Mouse (Mus musculus): ENCODE measurements around the gene Cenpx. TPM values are rescaled to one million over a fixed set of nuclear protein-coding genes. Genes with fewer than 3 reads are reported as not detected.
"Not testable (repeated sequence)": the region's sequence is repeated elsewhere in the genome, so short reads cannot be mapped to it uniquely, and the experiment has no call there.

The Cenpx gene
- polyA plus RNA-seq (2015; fragmentation: Nextera tagmentation; extraction: Ambion mirVana), result 108 and 115 TPM in 2 replicates

DNA sequence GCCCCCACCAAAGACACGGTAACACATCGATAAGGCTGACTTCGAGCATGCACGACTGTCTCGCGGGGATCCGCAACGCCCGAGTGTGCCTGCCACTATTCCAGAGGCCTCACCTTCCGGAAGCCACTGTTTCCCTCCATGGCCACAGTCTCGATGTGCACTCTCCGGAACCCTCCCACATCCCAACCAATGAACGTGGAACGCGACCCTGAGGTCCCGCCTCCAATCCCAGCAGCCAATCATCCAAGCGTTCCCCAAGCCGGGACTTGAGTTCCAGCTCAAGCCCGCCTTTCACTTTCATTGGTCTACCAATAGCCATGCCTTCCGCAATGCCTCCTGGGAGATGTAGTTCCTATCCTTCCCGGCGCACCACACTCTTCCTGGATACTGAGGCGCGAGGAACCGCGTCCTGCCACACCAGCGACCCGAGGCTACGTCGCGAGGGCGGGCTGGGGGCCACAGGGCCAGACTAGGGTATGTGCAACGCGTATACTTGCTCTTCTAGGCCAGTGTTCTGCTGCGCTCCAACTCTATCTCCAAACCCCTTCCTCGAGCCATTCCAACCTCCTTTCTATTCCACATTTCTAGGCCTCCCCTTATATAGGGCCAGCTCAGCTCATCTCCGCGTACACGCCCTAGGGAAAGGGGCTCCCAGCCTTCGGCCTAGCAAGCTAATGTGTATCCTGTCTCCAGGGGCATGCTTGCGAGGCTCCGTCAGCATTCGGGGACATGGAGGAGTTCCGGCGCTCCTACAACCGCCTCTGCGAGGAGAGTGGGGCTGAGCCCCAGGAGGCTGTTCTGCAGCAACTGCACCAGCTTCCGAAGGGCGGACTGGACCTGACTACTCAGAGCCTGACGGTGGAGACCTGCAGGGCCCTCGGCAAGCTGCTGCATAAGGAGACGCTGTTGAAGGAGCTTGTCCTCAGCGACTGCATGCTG lies at the start of gene Cenpx, which contains the start of gene Lrrc45:
Gene Cenpx, minus strand, starts transcription at position 159 of the 939 bp plus-strand sequence.
Gene Lrrc45, plus strand, starts transcription at position 346 of the 939 bp plus-strand sequence.
- 2% methylated on average over 53 of the region's 53 CpGs for WGBS
- H3K4me2 ChIP-seq, result peak within 1 kb of the TSS; percentile 100
- peak within 1 kb of the TSS; percentile 84 for H3K27ac ChIP-seq (replicated peaks)
- peak; percentile 97 for ATAC-seq (ENCODE audit: low FRiP score)
- H3K9ac ChIP-seq (replicated peaks), result peak within 1 kb of the TSS; percentile 69
- peaks cover 37% of the 10 kb centered on the region for H3K4me1 ChIP-seq
- peaks cover 41% of the 10 kb centered on the region for H3K36me3 ChIP-seq
- no peaks in the 10 kb centered on the region for H3K9me3 ChIP-seq (replicated peaks)
- peak within 1 kb of the TSS; percentile 67 for H3K4me3 ChIP-seq (replicated peaks)
- H3K27me3 ChIP-seq (replicated peaks), result no peaks in the 10 kb centered on the region

DNA sequence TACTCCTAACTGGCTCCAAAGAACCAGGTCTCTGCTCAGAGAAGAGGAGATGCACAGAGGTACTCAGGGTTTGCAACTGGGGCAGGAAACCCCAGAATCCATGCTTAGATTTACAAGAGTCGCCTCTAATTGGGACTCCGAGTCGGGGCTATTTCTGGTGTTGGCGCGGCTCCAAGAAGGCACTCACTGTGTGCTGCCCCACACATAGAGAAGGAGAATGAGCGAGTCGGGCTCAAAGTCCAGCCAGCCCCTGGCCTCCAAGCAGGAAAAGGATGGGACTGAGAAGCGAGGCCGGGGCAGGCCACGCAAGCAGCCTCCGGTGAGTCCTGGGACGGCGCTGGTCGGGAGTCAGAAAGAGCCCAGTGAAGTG lies 49.1 kb upstream of the Cenpx start, which contains the start of gene Hmga1b:
Gene Hmga1b, plus strand, starts transcription at position 123 of the 370 bp plus-strand sequence.
- not testable (repeated sequence) for H3K36me3 ChIP-seq; H3K9ac ChIP-seq (replicated peaks); ATAC-seq (ENCODE audit: low FRiP score); H3K4me1 ChIP-seq; H3K27me3 ChIP-seq (replicated peaks); H3K27ac ChIP-seq (replicated peaks); H3K4me3 ChIP-seq (replicated peaks)
- 20% methylated on average over 14 of the region's 14 CpGs for whole genome bisulfite sequencing
- 0 out of 2 replicates have a peak within 1 kb of the TSS, but pooled peaks have one; percentile 17 for H3K4me2 ChIP-seq
- H3K9me3 ChIP-seq (replicated peaks), result 0 out of 2 replicates have a peak, but pooled peaks cover 13% of the 10 kb centered on the region

DNA sequence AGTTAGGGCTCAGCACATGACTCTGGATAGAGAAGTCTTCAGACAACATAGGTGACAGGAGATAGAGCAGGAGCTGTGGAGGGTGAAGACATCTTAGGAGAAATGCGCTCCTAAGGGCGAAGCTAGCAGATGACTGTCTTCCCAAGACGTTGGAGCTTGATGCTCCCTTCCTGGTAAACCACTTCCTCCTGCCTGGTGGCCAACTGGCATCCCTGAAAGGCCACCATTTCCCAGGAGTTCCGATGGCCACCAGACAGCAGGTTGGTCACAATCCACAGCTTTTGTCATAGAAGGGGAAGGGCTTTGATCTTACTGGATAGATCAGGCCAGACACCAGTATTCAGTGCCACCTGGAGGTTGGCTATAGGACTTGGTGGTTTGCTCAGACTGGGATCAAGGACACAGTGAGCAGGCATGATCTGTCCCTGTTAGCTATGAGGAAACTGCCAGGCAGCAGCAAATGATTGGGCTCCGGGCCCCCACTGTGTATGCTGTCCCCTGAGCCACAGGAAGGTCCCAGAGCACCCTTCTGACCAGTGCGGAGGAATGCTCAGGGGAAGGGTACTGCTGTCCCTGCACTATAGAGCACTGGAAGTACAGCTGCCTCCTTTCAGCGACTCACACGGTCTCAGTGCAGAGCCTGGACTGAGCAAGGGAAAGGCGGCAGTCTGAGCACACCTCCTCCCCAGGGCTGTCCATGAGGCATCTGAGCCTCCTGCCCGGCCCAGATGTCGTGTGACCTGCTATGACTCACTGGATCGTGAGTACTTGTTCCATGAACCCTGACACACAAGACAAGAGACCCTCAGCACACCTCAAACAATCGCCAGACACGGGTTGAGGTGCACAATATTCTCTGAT lies 48.5 kb upstream of the Cenpx start:
- ATAC-seq (ENCODE audit: low FRiP score), result no peak
- H3K4me2 ChIP-seq, result no peak overlapping the region
- no peaks in the 10 kb centered on the region for H3K36me3 ChIP-seq
- no peak overlapping the region for H3K4me3 ChIP-seq (replicated peaks)
- H3K9ac ChIP-seq (replicated peaks), result no peak overlapping the region
- H3K9me3 ChIP-seq (replicated peaks), result 0 out of 2 replicates have a peak, but pooled peaks cover 13% of the 10 kb centered on the region
- peaks cover 8% of the 10 kb centered on the region; the same call in 1 of the 2 replicates for H3K27me3 ChIP-seq (replicated peaks)
- H3K27ac ChIP-seq (replicated peaks), result no peak overlapping the region
- H3K4me1 ChIP-seq, result no peaks in the 10 kb centered on the region
- WGBS, result 73% methylated on average over 14 of the region's 14 CpGs

DNA sequence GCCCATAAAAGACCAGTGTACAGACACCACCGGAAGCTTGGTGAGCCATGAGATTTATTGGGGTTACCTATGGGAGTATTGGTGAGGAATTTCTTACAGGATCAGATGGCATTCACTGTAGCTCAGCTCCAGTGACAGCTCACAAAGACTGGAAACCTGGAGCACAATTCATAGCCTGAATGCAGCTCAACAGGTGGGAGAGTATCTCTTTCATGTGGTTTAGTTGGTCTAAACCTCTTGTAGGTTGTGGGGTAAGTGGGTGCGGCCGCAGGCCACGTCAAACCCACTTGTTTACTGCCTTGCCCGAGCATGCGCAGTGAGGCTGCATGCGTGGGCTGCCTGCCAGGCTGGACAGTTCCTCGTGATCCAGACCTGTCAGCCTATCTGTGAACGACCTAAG lies 46.7 kb upstream of the Cenpx start:
- Histone ChIP-seq H3K27me3 (replicated peaks) (peaks cover 8% of the 10 kb centered on the region; the same call in 1 of the 2 replicates), H3K9me3 (replicated peaks) (0 out of 2 replicates have a peak, but pooled peaks cover 13% of the 10 kb centered on the region), H3K4me1 (no peaks in the 10 kb centered on the region), H3K9ac (replicated peaks) (no peak overlapping the region), H3K27ac (replicated peaks) (no peak overlapping the region), H3K36me3 (no peaks in the 10 kb centered on the region), H3K4me2 (no peak overlapping the region), H3K4me3 (replicated peaks) (no peak overlapping the region)
- no peak for ATAC-seq (ENCODE audit: low FRiP score)
- 94% methylated on average over 9 of the region's 9 CpGs for WGBS

DNA sequence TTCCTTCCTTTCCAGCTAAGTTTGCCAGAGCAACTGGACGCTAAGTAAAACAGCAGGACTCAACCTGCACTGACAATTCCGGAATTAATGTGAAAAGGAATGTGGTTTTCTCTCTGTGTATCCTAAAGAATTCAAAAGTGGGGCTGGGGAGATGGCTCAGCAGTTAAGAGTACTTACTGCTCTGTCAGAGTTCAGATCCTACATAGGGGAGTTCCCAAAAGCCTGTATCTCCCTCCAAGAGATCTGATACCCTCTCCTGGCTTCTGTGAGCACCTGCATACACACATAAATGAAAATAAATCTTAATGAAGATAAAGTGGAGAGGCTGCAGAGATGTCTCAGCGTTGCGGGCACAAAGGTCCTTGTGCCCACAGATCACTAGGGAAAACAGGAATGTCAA lies 38.1 kb upstream of the Cenpx start:
- no peak overlapping the region for H3K4me3 ChIP-seq (replicated peaks)
- ATAC-seq (ENCODE audit: low FRiP score), result no peak

DNA sequence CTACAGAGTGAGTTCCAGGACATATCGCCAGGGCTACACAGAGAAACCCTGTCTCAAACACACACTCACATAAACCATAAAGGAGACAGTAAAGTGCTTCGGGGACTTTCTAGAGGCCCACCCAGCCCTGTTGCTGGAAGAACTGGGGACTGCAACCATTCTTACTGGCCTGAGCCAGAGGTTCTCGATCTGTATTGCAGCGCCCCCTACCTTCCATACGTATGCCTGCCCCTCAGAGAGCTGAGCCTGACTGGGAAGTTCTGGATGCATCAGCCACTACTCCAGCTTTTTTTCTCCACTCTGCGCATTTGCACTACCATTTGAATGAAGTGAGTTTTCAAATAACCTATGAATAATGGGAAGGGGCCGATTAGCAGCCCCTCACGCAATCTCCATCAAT lies 35.9 kb upstream of the Cenpx start:
- 59% methylated on average over 8 of the region's 8 CpGs for WGBS
- H3K9ac ChIP-seq (replicated peaks), result no peak overlapping the region
- no peak for ATAC-seq (ENCODE audit: low FRiP score)
- H3K27ac ChIP-seq (replicated peaks), result no peak overlapping the region
- no peaks in the 10 kb centered on the region for H3K9me3 ChIP-seq (replicated peaks)
- H3K36me3 ChIP-seq, result no peaks in the 10 kb centered on the region
- H3K27me3 ChIP-seq (replicated peaks), result no peaks in the 10 kb centered on the region
- H3K4me2 ChIP-seq, result no peak overlapping the region
- no peak overlapping the region for H3K4me3 ChIP-seq (replicated peaks)
- H3K4me1 ChIP-seq, result no peaks in the 10 kb centered on the region

More for the DNA sequence above, 38.1 kb upstream of the Cenpx start:
- Histone ChIP-seq H3K4me2 (no peak overlapping the region), H3K27ac (replicated peaks) (no peak overlapping the region), H3K27me3 (replicated peaks) (no peaks in the 10 kb centered on the region), H3K4me1 (no peaks in the 10 kb centered on the region), H3K36me3 (no peaks in the 10 kb centered on the region), H3K9ac (replicated peaks) (no peak overlapping the region), H3K9me3 (replicated peaks) (no peaks in the 10 kb centered on the region)
- 79% methylated on average over 4 of the region's 4 CpGs for WGBS

DNA sequence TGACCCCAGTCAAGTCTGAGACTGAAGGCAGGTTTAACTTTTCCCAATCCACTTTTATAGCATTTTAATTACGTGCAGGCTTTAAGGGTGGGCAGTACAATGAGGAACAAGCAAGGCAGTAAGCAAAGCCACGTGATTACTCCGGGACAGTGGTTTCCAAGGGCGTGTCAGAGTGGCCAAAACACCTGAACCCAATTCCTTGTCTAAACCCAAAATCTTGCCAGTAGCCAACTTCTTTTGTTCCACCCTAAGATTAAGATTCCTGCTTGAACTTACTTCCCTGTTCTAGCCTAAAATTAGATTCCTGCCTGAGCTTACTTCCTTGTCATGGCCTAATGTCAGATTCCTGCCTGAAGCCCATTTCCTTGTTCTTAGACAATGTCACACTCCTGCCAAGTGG lies 34.4 kb upstream of the Cenpx start:
- no peaks in the 10 kb centered on the region for H3K36me3 ChIP-seq
- no peak overlapping the region for H3K27ac ChIP-seq (replicated peaks)
- no peak for ATAC-seq (ENCODE audit: low FRiP score)
- no peaks in the 10 kb centered on the region for H3K9me3 ChIP-seq (replicated peaks)
- H3K27me3 ChIP-seq (replicated peaks), result no peaks in the 10 kb centered on the region
- no peaks in the 10 kb centered on the region for H3K4me1 ChIP-seq
- H3K4me3 ChIP-seq (replicated peaks), result no peak overlapping the region
- WGBS, result 78% methylated on average over 4 of the region's 4 CpGs
- no peak overlapping the region for H3K4me2 ChIP-seq
- H3K9ac ChIP-seq (replicated peaks), result no peak overlapping the region

DNA sequence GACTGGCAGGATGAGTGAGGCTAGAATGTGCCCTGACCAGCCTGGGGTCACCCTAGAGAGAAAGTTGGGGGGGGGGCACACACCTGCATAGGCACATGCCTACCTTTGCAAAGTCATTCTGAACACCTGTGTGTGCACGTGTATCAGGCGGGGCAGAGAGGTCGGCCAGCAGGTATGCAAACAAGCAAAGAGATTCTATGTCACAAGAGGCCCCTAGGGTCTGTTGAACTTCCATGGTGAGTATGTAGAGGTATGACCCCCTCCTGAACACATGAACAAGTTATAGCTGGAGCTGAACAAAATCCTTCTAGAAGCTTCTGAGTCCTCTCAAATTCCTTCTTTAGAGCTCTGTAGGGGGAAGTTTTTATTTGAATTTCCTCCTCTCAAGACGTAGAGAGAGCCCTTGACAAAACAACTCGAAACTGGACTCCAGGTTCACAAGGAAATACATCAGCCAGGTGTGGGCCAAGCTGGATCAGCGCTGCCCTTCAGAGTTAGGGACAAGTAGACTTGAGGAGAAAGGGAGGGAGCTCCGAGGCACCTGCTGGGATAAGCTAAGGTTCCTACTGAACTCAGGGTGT lies 30.7 kb upstream of the Cenpx start:
- no peak overlapping the region for H3K4me2 ChIP-seq
- no peaks in the 10 kb centered on the region for H3K36me3 ChIP-seq
- no peaks in the 10 kb centered on the region for H3K4me1 ChIP-seq
- H3K4me3 ChIP-seq (replicated peaks), result no peak overlapping the region
- ATAC-seq (ENCODE audit: low FRiP score), result no peak
- H3K9ac ChIP-seq (replicated peaks), result no peak overlapping the region
- H3K9me3 ChIP-seq (replicated peaks), result no peaks in the 10 kb centered on the region
- 81% methylated on average over 7 of the region's 7 CpGs for WGBS
- no peak overlapping the region for H3K27ac ChIP-seq (replicated peaks)
- no peaks in the 10 kb centered on the region for H3K27me3 ChIP-seq (replicated peaks)

DNA sequence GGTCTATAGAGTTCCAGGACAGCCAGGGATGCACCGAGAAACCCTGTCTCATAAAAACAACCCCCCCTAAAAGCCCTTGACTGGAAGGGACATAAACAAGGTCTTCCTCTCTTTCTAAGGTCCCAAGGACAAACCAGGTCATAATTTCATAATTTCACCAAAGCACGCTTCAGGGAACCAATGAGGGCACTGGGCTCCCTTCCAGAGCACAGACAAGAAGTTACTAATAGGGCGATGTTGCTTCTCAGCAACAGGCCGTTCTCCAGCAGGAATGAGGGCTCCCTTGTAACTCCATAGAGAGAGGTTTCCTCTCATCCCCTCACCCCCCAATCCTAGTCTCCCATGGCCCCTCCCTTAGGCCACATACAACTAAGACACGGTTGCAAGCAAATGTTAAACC lies 27.4 kb upstream of the Cenpx start:
- no peaks in the 10 kb centered on the region for H3K36me3 ChIP-seq
- H3K4me3 ChIP-seq (replicated peaks), result no peak overlapping the region
- H3K4me2 ChIP-seq, result no peak overlapping the region
- no peak for ATAC-seq (ENCODE audit: low FRiP score)
- no peaks in the 10 kb centered on the region for H3K9me3 ChIP-seq (replicated peaks)
- H3K27ac ChIP-seq (replicated peaks), result no peak overlapping the region
- H3K27me3 ChIP-seq (replicated peaks), result no peaks in the 10 kb centered on the region
- H3K9ac ChIP-seq (replicated peaks), result no peak overlapping the region
- whole genome bisulfite sequencing, result 97% methylated on average over 5 of the region's 5 CpGs
- no peaks in the 10 kb centered on the region for H3K4me1 ChIP-seq

DNA sequence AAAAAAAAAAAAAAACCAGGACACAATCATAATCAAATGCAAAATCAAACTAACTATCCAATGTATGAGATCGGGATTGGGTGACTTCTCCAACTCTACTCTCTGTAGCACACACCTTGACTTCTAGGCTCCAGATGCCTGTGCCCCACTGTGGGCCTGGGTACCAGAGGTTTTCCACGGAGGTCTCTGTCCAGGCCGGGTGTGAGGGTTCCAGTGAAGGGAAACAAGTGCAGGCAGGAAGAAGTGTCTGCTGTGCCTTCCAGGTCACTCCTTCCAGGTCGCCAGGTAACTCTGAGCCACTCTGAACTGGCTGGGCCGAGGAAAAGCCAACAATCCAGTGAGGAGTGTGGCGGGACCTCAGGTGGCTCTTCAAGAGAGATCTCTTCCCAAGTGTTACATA lies 22.9 kb upstream of the Cenpx start:
- no peaks in the 10 kb centered on the region for H3K4me1 ChIP-seq
- H3K9me3 ChIP-seq (replicated peaks), result no peaks in the 10 kb centered on the region
- H3K9ac ChIP-seq (replicated peaks), result no peak overlapping the region
- no peaks in the 10 kb centered on the region for H3K27me3 ChIP-seq (replicated peaks)
- 76% methylated on average over 6 of the region's 6 CpGs for WGBS
- no peaks in the 10 kb centered on the region for H3K36me3 ChIP-seq
- ATAC-seq (ENCODE audit: low FRiP score), result no peak
- no peak overlapping the region for H3K4me3 ChIP-seq (replicated peaks)
- no peak overlapping the region for H3K27ac ChIP-seq (replicated peaks)
- no peak overlapping the region for H3K4me2 ChIP-seq

DNA sequence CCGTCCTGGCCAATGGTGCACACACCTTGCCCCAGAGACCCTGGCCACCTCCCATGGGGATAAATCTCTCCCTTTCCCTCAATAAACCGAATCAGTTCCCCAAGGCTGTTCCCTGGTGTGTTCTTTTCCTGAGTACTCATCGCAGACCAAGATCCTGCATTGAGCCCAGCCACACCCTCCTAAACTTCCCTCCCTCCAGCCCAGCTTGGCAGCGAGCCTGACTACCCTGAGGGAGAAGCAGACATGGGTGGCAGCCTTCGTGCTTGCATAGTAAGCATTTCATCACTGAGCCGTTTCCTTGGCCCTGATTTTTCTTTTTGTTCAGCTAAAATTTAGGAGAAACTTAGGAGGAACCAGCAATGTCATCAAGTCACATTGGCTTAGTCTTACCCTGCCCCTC lies 20.0 kb upstream of the Cenpx start:
- Histone ChIP-seq H3K36me3 (no peaks in the 10 kb centered on the region), H3K4me2 (no peak overlapping the region), H3K9me3 (replicated peaks) (no peaks in the 10 kb centered on the region), H3K9ac (replicated peaks) (no peak overlapping the region), H3K27me3 (replicated peaks) (no peaks in the 10 kb centered on the region), H3K27ac (replicated peaks) (no peak overlapping the region), H3K4me3 (replicated peaks) (no peak overlapping the region), H3K4me1 (peaks cover 4% of the 10 kb centered on the region; the same call in 1 of the 2 replicates)
- ATAC-seq (ENCODE audit: low FRiP score), result no peak
- 62% methylated on average over 6 of the region's 6 CpGs for WGBS
